In the genomic region with DNA sequence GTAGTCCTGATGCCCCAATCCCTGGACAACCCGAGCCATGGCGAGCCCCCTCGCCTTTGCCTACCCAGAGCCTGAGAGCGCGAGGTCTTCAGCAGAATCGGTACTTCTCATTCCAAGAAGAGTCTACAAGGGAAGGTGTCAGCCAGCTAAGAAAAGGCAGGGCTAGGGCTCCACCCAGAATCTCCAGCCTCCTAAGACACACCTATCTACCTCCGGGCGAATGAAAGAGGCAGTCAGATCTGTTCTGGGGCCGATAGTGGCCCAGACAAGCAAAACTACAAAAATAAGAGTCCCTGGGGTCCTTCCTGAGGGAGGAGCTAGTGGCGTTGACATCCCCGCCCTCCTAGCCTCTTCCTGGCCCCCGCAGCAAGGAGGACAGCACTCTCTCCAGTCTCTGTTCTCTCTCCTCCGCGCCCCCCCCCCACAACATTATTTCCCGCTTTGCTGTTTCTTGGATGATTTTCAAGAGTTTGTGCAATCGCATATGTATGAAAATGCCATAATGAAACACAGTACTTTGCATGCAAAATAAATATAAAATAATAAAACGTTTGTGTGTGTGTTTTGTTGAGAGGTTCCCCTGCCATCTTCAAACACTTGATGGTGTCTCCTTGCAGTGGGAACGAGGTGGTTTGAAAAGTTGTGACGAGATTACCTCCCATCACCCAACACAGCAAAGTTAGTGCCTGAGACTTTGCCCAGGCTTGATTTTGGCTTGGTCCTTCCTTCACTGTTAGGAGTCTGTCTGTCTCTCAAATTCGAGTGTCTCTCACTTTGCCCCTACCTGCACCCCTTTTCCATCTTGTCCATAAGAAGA, we compare ENCODE assay signal across 8 mouse cellular contexts. TPM values are rescaled to one million over a fixed set of nuclear protein-coding genes. Genes with fewer than 3 reads are reported as not detected.
DNase-seq lines count a peak whose midpoint lies in the region; ATAC-seq lines count a peak whose summit lies in the region.

No protein-coding gene starts in this region.

- peak overlapping the region; percentile 74 for H3K4me2 ChIP-seq in heart, embryonic 16.5 days (ENCODE audit: low read depth, low read length)
- H3K4me2 ChIP-seq in limb, embryonic 12.5 days, result peak overlapping the region; percentile 95
- H3K4me2 ChIP-seq in midbrain, embryonic 16.5 days (ENCODE audit: low read length), result peak overlapping the region; percentile 97

- H3K27ac ChIP-seq in heart, embryonic 16.5 days (ENCODE audit: low read length), result peak overlapping the region; percentile 84
- H3K27ac ChIP-seq in limb, embryonic 12.5 days, result no peak overlapping the region
- no peak overlapping the region for H3K27ac ChIP-seq in midbrain, embryonic 16.5 days (ENCODE audit: low read length)

- DNase-seq in MN1 (ENCODE audit: low spot score), result peak; percentile 56
- peak; percentile 69 for DNase-seq in embryo, embryonic 11 days
- peak; percentile 62 for DNase-seq in thymus, postnatal 25 days
- no peak for DNase-seq in layer of hippocampus, adult 8-10 months (ENCODE audit: low spot score in 2 of 2)

- peak; percentile 62 for ATAC-seq in heart, embryonic 16.5 days (replicated peaks; ENCODE audit: extremely low read depth, insufficient read depth, low FRiP score)
- no peak for ATAC-seq in limb, embryonic 12.5 days (ENCODE audit: insufficient number of reproducible peaks, insufficient read depth, low FRiP score, low TSS enrichment, low read depth)
- ATAC-seq in midbrain, embryonic 16.5 days, result no peak
- no peak for ATAC-seq in frontal cortex, adult (ENCODE audit: low TSS enrichment)

- WGBS in heart, embryonic 16.5 days, result under 1% methylated on average over 19 of the region's 20 CpGs
- 3% methylated on average over 20 of the region's 20 CpGs for WGBS in limb, embryonic 12.5 days
- 5% methylated on average over 19 of the region's 20 CpGs for WGBS in midbrain, embryonic 16.5 days

- H3K36me3 ChIP-seq in heart, embryonic 16.5 days (ENCODE audit: control insufficient read depth, insufficient read depth), result peaks cover 2% of the 10 kb centered on the region; the same call in 1 of the 2 replicates
- no peaks in the 10 kb centered on the region for H3K36me3 ChIP-seq in limb, embryonic 12.5 days
- no peaks in the 10 kb centered on the region for H3K36me3 ChIP-seq in midbrain, embryonic 16.5 days (ENCODE audit: control insufficient read depth, insufficient read depth, low read length)

- peaks cover 2% of the 10 kb centered on the region for H3K9me3 ChIP-seq in heart, embryonic 16.5 days (replicated peaks; ENCODE audit: control insufficient read depth, low read length)
- no peaks in the 10 kb centered on the region; the same call in 1 of the 2 replicates for H3K9me3 ChIP-seq in limb, embryonic 12.5 days
- H3K9me3 ChIP-seq in midbrain, embryonic 16.5 days (replicated peaks; ENCODE audit: control insufficient read depth, low read length, poor library complexity, severe bottlenecking), result no peaks in the 10 kb centered on the region

- H3K4me3 ChIP-seq in heart, embryonic 16.5 days (ENCODE audit: low read length), result peak overlapping the region; percentile 71
- peak overlapping the region; percentile 55 for H3K4me3 ChIP-seq in limb, embryonic 12.5 days (replicated peaks)
- H3K4me3 ChIP-seq in midbrain, embryonic 16.5 days (ENCODE audit: low read depth, low read length), result peak overlapping the region; percentile 63

- peak overlapping the region; percentile 87 for H3K9ac ChIP-seq in heart, embryonic 16.5 days (ENCODE audit: low read length)
- H3K9ac ChIP-seq in limb, embryonic 12.5 days (replicated peaks), result no peak overlapping the region; the same call in 1 of the 2 replicates
- peak overlapping the region; percentile 72 for H3K9ac ChIP-seq in midbrain, embryonic 16.5 days (ENCODE audit: low read depth, low read length)

- peaks cover 19% of the 10 kb centered on the region for H3K4me1 ChIP-seq in heart, embryonic 16.5 days (ENCODE audit: control insufficient read depth, insufficient read depth, low read length)
- H3K4me1 ChIP-seq in limb, embryonic 12.5 days (replicated peaks), result peaks cover 30% of the 10 kb centered on the region
- H3K4me1 ChIP-seq in midbrain, embryonic 16.5 days (ENCODE audit: control insufficient read depth, insufficient read depth, low read length), result peaks cover 9% of the 10 kb centered on the region

- H3K27me3 ChIP-seq in heart, embryonic 16.5 days (ENCODE audit: control insufficient read depth, insufficient read depth, low read length), result no peaks in the 10 kb centered on the region
- H3K27me3 ChIP-seq in limb, embryonic 12.5 days, result peaks cover 23% of the 10 kb centered on the region
- H3K27me3 ChIP-seq in midbrain, embryonic 16.5 days (ENCODE audit: control insufficient read depth, insufficient read depth, low read depth, low read length), result no peaks in the 10 kb centered on the region

RNA-seq across cellular contexts. Expression of gene Ggta1, which starts 1.7 kb away (rescaled TPM):
- polyA plus RNA-seq in heart, embryonic 16.5 days (2015; fragmentation: Nextera tagmentation; extraction: Ambion mirVana), result 28.6 and 30.9 TPM in 2 replicates
- 7.8 and 8.8 TPM in 2 replicates for polyA plus RNA-seq in limb, embryonic 12.5 days (2016; fragmentation: Nextera tagmentation; extraction: Ambion mirVana)
- 6.1 and 6.4 TPM in 2 replicates for polyA plus RNA-seq in midbrain, embryonic 16.5 days (2015; fragmentation: Nextera tagmentation; extraction: Ambion mirVana)
- 10 to 100 TPM in 2 of 4 experiments, 1 to 10 TPM in 2; 2.6 to 16.0 (median 6.7) TPM for total RNA-seq in layer of hippocampus, adult 8-10 months (2022)

Comparison
In these comparisons a context has a peak if more than half of its experiments do, and no peak if none do; other contexts are left out.
1. DNase-seq: peak in MN1 (single experiment), embryo, embryonic 11 days (single experiment) and thymus, postnatal 25 days (single experiment); none in layer of hippocampus, adult 8-10 months (0 of 2).
2. Peak in every context shown above with its lines, with median percentiles within 50 percentile points of each other: H3K4me2 ChIP-seq and H3K4me3 ChIP-seq.